Mouse (Mus musculus) embryonic facial prominence, embryonic 11.5 days (tissue): Measurements from ENCODE around the gene Myrf. TPM values are rescaled to one million over a fixed set of nuclear protein-coding genes. Genes with fewer than 3 reads are reported as not detected.
A peak's percentile ranks its signal among the peaks of the same experiment; 100 is the strongest.

Experiments used
- ATAC-seq: fragments of 200-750 bp; cut with Nextera tagmentation; replicated peaks from 2 replicates; pipeline ENCODE4 v1.8.0; 2017; ENCODE audit warnings: low read depth; ENCODE audit not compliant: insufficient number of reproducible peaks, low FRiP score, low TSS enrichment
- DNase-seq: peaks from one replicate; pipeline ENCODE4 v3.0.0-alpha.2; 2015; ENCODE audit warnings: low spot score
- H3K27ac ChIP-seq: fragments of 300-500 bp; sonication (generic); replicated peaks from 2 replicates; pipeline ENCODE4 v1.5.1; 2014; ENCODE audit warnings: mild to moderate bottlenecking, low read depth, low read length, control low read depth
- H3K27me3 ChIP-seq: fragments of 300-500 bp; sonication (generic); 2 replicates; pipeline ENCODE4 v1.6.1; 2014; ENCODE audit warnings: mild to moderate bottlenecking, low read length, moderate library complexity, mixed read lengths; ENCODE audit not compliant: control insufficient read depth, insufficient read depth
- H3K36me3 ChIP-seq: fragments of 300-500 bp; sonication (generic); replicated peaks from 2 replicates; pipeline ENCODE4 v1.6.1; 2014; ENCODE audit warnings: low read depth, mild to moderate bottlenecking, low read length, moderate library complexity, mixed read lengths; ENCODE audit not compliant: control insufficient read depth, insufficient read depth
- H3K4me1 ChIP-seq: fragments of 300-500 bp; sonication (generic); 2 replicates; pipeline ENCODE4 v1.6.1; 2014; ENCODE audit warnings: low read length, mixed read lengths; ENCODE audit not compliant: control insufficient read depth, insufficient read depth
- H3K4me2 ChIP-seq: fragments of 300-500 bp; sonication (generic); 2 replicates; pipeline ENCODE4 v1.6.1; 2014; ENCODE audit warnings: low read depth, mild to moderate bottlenecking, control low read depth, low read length, moderate library complexity
- H3K4me3 ChIP-seq: fragments of 300-500 bp; sonication (generic); 2 replicates; pipeline ENCODE4 v1.5.1; 2014; ENCODE audit warnings: low read depth, low read length, control low read depth
- H3K9ac ChIP-seq: fragments of 300-500 bp; sonication (generic); replicated peaks from 2 replicates; pipeline ENCODE4 v1.6.1; 2014; ENCODE audit warnings: mild to moderate bottlenecking, control low read depth, low read length
- H3K9me3 ChIP-seq: fragments of 300-500 bp; sonication (generic); replicated peaks from 2 replicates; pipeline ENCODE4 v1.6.1; 2016; ENCODE audit warnings: mild to moderate bottlenecking, low read length, inconsistent platforms, mixed read lengths; ENCODE audit not compliant: control insufficient read depth
- WGBS: fragments of 180-500 bp; shearing (Covaris S2); extraction: QIAGEN DNeasy Blood & Tissue Kit; methylation state at CpG from one replicate; pipeline ENCODE4 v1.1.7; 2014; 5-methylcytosine and 5-hydroxymethylcytosine counted together
- polyA plus RNA-seq: library from polyadenylated mRNA; unstranded; fragments of >200 nt; fragmentation: Nextera tagmentation; extraction: Ambion mirVana; gene quantifications from 2 replicates; pipeline ENCODE4 v1.2.1, GENCODE M21; 2014

Myrf gene
- polyA plus RNA-seq, 1 experiment from 2014 or later = 2.6 TPM

DNA sequence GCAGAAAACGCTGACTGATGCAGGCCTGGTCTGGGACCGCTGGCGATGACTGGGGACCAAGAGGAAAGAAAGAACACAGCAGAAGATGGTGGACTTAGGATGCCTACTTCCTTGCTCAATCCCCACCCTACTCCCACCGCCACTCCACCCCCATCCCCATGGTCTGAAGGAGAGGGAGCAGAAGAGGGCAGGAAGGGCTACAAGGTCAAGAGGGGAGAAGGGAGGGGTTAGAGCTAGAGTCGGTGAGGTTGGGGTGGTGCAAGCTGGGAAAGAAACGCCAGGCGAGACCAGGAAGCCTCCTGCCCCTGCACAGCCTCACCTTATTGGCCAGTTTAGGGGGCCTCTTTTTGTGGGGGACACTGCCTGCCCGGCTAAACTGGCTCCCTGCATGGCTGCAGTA, 24.4 kb downstream of the Myrf start:
- Histone ChIP-seq H3K4me1 (no peaks in the 10 kb centered on the region), H3K27ac (no peak overlapping the region), H3K9ac (no peak overlapping the region), H3K4me2 (no peak overlapping the region), H3K27me3 (no peaks in the 10 kb centered on the region), H3K4me3 (no peak overlapping the region), H3K9me3 (no peaks in the 10 kb centered on the region), H3K36me3 (no peaks in the 10 kb centered on the region; the same call in 1 of the 2 replicates)
- DNase-seq = no peak
- WGBS = 73% methylated on average over 8 of the region's 8 CpGs
- ATAC-seq = no peak

DNA sequence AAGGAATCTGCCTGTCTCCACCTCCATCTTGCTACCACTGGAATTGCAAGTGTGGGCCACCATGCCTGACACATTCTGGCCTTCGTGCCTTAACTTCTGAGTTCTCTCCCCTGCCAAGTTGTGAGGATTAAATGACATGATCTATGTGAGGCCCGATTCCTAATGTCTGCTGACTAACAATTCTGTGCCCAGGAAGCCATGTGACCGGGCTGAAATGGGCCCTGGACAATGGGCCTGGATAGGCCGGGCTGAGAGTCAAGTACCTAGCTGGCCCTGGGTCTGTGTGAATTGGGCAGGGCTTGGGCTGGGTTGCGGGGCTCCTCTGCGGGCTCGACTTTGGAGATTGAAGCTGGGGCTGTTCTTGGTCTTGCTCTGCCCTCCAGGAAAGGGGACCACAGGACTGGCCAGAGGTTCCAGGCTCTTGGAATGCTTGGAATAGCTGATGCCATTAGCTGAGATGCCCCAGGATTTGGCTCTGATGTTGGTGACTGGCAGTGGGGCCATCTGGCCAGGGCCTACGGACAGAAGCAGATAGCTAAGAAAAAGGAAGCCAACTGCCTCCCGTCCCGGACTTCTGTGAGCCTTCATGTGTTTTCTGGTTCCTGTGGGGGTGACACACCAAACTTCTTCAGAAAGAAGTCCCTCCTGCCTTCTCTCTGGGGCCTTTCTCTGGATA, 26.6 kb downstream of the Myrf start:
- no peak overlapping the region for H3K27ac ChIP-seq
- H3K4me1 ChIP-seq = no peaks in the 10 kb centered on the region
- WGBS = 92% methylated on average over 10 of the region's 10 CpGs
- H3K9me3 ChIP-seq = no peaks in the 10 kb centered on the region
- H3K4me2 ChIP-seq = no peak overlapping the region
- ATAC-seq = no peak
- no peaks in the 10 kb centered on the region; the same call in 1 of the 2 replicates for H3K36me3 ChIP-seq
- no peak overlapping the region for H3K9ac ChIP-seq
- no peaks in the 10 kb centered on the region for H3K27me3 ChIP-seq
- DNase-seq = no peak
- no peak overlapping the region for H3K4me3 ChIP-seq

- no peak overlapping the region for H3K4me2 ChIP-seq
- H3K27ac ChIP-seq = no peak overlapping the region
- no peaks in the 10 kb centered on the region; the same call in none of the 2 replicates for H3K36me3 ChIP-seq
- ATAC-seq (no peak), DNase-seq (no peak)
- no peaks in the 10 kb centered on the region for H3K9me3 ChIP-seq
- no peak overlapping the region for H3K4me3 ChIP-seq
- no peaks in the 10 kb centered on the region for H3K4me1 ChIP-seq
- 88% methylated on average over 4 of the region's 4 CpGs for WGBS
- H3K27me3 ChIP-seq = no peaks in the 10 kb centered on the region
- H3K9ac ChIP-seq = no peak overlapping the region
Observed at GRCm38 (mm10) chr19:10210885-10211284, 29.7 kb downstream of the Myrf start.

DNA sequence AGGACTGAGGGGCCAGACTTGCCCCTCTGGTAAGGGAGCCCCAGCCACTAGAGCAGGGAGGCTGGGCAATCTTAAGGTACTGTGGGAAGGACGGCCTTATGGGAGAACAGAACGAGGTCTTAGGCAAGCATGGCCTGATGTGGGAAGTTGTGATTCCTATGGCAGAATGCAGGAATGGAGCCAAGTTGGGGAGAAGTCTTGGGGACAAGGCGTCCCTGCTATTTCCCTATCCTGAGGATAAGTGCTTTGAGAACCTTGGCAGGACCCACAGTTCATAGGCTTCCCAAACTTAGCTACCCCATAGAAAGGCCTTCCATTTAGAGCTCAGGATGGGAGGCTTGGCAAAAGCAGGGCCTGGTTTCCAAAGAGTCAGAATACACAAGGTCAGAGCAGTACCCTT, 31.7 kb downstream of the Myrf start:
- DNase-seq (no peak), ATAC-seq (no peak)
- Histone ChIP-seq H3K9ac (no peak overlapping the region), H3K9me3 (no peaks in the 10 kb centered on the region), H3K27me3 (no peaks in the 10 kb centered on the region), H3K27ac (no peak overlapping the region), H3K36me3 (no peaks in the 10 kb centered on the region; the same call in none of the 2 replicates), H3K4me2 (no peak overlapping the region), H3K4me3 (no peak overlapping the region), H3K4me1 (no peaks in the 10 kb centered on the region)
- WGBS = 87% methylated on average over 3 of the region's 3 CpGs

DNA sequence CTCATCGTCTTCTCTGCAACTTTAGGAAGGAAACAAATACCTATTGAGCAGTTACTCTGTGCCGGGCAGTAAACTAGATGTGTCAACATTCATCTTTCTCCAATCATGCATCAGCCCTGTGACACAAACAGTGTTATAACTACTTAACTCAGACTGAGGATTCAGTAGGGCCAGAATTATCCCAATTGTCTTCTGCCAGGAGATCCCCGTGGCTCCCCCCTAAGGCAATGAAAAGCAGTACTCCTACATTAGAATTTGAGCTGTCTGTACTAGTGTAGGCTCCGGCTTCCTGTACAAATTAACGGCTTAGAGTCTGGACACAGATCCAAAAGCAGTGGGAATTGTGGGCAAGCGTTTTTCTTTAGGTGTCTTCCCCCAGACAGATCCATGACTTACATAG, 35.5 kb downstream of the Myrf start:
- Histone ChIP-seq H3K4me3 (peak overlapping the region; percentile 92), H3K9ac (peak overlapping the region; percentile 88), H3K4me2 (peak overlapping the region; percentile 36), H3K9me3 (no peaks in the 10 kb centered on the region), H3K27me3 (no peaks in the 10 kb centered on the region), H3K36me3 (peaks cover 7% of the 10 kb centered on the region), H3K4me1 (no peaks in the 10 kb centered on the region), H3K27ac (no peak overlapping the region)
- DNase-seq = no peak
- ATAC-seq = no peak
- 66% methylated on average over 6 of the region's 6 CpGs for WGBS

DNA sequence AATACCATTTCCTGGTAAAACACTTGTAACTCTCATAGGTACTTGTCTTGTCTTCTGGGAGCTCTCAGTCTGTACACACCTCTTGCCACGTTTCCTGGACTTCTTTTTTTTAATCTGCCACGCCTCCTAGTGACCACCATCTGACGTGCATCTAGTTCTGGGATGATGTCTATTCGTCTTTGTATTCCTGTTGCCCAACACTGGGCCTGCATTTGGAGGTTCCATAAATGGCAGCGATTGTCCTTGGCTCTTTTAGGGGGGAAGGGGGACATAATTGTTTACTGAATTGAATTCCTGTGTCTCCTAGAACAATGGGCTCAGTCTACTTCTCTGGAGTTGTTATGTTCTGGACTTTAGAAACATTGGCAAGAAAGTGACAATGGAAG, 35.9 kb downstream of the Myrf start:
- H3K4me1 ChIP-seq = no peaks in the 10 kb centered on the region
- peaks cover 7% of the 10 kb centered on the region for H3K36me3 ChIP-seq
- H3K9ac ChIP-seq = peak overlapping the region; percentile 88
- peak overlapping the region; percentile 36 for H3K4me2 ChIP-seq
- 2% methylated on average over 5 of the region's 5 CpGs for WGBS
- peak overlapping the region; percentile 92 for H3K4me3 ChIP-seq
- H3K27ac ChIP-seq = no peak overlapping the region; the same call in 1 of the 2 replicates
- H3K9me3 ChIP-seq = no peaks in the 10 kb centered on the region
- DNase-seq (peak; percentile 71), ATAC-seq (no peak)
- H3K27me3 ChIP-seq = no peaks in the 10 kb centered on the region

GRCm38 (mm10) chr19:10203848-10204615, 36.5 kb downstream of the Myrf start, which contains the start of the genes Tmem258 and Fen1:
Tmem258 (plus strand) TSS chr19:10204014.
Fen1 (minus strand) TSS chr19:10204169.
- H3K27ac ChIP-seq = peak within 1 kb of the TSS; percentile 73
- no peaks in the 10 kb centered on the region for H3K4me1 ChIP-seq
- DNase-seq (peak; percentile 88), ATAC-seq (peak; percentile 86)
- H3K4me3 ChIP-seq = peak within 1 kb of the TSS; percentile 92
- no peaks in the 10 kb centered on the region for H3K9me3 ChIP-seq
- no peaks in the 10 kb centered on the region for H3K27me3 ChIP-seq
- H3K9ac ChIP-seq = peak within 1 kb of the TSS; percentile 88
- H3K36me3 ChIP-seq = peaks cover 7% of the 10 kb centered on the region
- H3K4me2 ChIP-seq = peak within 1 kb of the TSS; percentile 88
- WGBS = under 1% methylated on average over 40 of the region's 40 CpGs
